Mouse (Mus musculus): ENCODE results near the gene Nrxn3.
A peak's percentile ranks its signal among the peaks of the same experiment; 100 is the strongest.

The Nrxn3 gene

GRCm38 (mm10) chr12:89513759-89514158, 791.1 kb downstream of the Nrxn3 start:
- peak; percentile 73 to 77 for DNase-seq (ENCODE audit: low spot score in 2 of 2)

DNA sequence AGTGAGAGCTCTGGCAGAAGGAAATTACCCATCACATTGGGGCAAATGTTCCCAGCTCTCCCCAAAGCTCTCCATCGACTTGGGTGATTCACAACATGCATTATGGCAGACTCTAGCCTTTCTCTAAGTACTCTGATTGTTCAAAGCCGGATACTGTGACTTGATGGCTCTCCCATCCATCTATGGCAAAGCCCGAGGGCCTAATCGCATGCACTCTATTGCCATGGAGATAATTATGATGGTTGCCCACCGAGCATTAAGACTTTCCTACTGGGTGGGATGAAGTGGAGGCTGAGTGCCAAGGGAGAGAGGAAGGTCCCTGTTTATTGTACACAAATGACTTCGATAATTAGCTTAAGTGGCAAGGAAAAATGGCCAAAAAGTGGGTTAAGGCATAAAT, 793.4 kb downstream of the Nrxn3 start:
- DNase-seq (ENCODE audit: low spot score in 2 of 2) = no peak

DNA sequence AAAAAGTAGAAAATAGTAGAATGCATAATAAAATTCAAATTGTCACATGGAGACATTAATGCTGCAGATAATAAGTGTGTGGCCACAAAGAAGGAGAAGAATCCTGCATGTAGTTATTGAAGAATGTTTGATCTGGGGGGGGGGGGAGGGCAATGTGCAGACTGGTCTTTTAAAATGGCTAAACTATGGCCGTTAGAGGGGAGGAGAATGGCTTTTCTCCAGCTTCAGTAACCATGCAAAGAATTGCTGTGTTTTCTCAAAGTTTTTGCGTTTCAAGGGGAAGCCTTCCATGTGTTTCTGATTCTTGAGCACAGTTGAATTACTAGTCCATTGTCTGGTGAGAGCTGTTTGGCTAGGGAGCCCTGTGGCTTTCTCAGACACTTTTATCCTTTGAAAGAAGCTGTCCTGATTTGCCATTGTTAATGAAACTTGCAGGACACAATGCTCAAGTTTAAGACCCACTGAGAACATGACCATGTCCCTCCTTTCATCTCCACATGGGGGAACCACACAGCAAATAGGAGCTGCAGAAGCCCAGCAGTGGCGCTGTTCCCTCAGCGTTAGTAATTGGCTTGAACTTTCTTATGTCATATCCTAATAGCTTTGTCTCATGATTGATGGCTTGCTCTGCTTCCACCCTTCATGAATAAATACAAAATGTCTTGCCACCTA, 808.1 kb downstream of the Nrxn3 start:
- DNase-seq (ENCODE audit: low spot score in 2 of 2) = no peak

GRCm38 (mm10) chr12:89551291-89551690, 828.6 kb downstream of the Nrxn3 start:
- peak; percentile 22 to 24 for DNase-seq (ENCODE audit: low spot score in 2 of 2)

GRCm38 (mm10) chr12:89553223-89553880, 830.7 kb downstream of the Nrxn3 start:
- no peak for DNase-seq (ENCODE audit: low spot score in 2 of 2)

DNA sequence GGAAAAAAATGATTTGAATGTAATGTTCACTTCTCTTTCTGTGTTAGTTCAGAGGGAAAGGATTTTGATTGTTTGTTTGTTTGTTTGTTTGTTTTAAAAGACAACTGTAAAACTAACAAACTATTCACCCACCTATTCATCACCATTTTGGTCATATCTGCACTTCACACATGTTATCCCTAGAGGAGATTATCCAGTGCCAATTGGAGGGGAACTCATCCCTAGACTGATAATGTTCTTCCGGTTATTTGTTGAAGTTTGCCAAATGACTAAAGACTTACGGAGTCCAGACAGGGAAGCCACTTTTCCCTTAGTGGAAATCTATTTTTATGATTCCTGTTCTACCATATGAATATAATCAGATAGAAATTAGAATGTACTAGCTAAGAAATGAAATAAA, 831.5 kb downstream of the Nrxn3 start:
- no peak for DNase-seq (ENCODE audit: low spot score in 2 of 2)

GRCm38 (mm10) chr12:89554740-89555430, 832.2 kb downstream of the Nrxn3 start:
- peak; percentile 39 to 44 for DNase-seq (ENCODE audit: low spot score in 2 of 2)

- DNase-seq (ENCODE audit: low spot score in 2 of 2) = no peak
Observed at GRCm38 (mm10) chr12:89558921-89559320, 836.2 kb downstream of the Nrxn3 start.

- DNase-seq (ENCODE audit: low spot score in 2 of 2) = no peak
Observed at GRCm38 (mm10) chr12:89561989-89562565, 839.4 kb downstream of the Nrxn3 start.

DNA sequence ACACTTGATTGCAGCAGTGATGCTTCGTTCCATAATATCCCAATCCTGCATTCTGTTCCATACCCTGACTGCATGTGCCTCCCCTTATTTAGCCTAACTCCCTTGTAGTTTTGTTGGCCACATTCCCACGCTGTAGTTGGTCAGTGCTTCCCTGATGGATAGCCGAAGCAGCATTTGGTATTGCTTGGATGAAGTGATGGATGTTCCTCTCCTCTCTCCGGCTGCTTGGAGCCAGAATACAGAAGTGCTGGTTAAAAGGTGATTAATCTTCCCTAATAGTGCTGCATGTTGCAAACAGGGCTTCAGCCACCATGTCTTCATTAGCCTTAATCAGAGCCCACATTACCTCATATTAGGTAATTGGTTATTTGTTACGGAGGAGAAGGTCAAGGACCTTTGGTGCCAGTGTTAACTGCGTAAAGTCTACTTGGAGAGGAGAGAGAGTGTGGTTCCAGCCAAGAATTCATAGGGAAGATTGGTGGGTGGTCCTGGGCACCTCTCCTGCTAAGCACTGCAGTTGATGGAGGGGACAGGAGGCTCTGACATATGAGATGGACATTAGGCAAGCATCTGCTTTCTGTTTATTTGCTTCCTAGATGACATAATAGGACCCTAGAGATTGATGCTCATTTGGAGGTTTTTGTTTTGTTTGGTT, 846.2 kb downstream of the Nrxn3 start:
- DNase-seq (ENCODE audit: low spot score in 2 of 2) = no peak

DNA sequence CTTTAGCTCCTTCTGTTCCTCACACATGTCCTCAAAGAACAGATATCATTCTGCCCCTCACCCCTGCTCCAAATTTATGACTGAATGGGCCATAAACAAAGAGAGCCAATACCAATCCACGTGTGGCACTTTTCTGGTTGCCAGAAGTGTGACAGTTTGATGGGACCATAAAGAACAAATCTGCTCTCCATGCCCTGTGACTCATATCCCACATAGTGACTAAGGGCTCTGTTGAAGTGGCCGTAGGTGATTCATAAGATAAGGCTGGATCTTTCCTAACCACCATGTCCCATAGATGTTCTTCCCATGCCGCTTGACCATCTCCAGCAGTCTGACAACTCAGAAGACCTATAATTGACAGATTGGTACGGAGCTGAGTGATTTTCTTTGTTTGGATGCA, 869.8 kb downstream of the Nrxn3 start:
- DNase-seq (ENCODE audit: low spot score in 2 of 2) = no peak

GRCm38 (mm10) chr12:89613670-89614069, 891.0 kb downstream of the Nrxn3 start:
- DNase-seq (ENCODE audit: low spot score in 2 of 2) = no peak

DNA sequence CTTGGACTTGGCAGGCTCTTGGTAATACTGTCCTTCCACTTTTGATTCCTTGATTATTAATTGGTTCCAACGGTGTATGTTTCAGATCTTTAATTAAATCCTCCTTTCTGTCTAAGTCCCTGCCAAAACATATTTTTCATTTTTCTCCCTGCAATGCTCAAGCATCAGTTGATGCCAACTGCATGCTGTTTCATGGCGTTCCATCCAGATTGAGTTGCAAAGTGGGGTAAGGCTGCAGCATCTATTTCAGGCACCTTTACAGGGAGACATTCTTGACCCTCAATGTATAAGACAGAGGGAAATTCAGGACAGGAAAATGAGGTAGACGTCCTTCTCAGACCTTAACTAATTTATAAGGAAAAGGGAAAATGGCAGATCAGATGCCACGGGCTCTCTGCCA, 903.1 kb downstream of the Nrxn3 start:
- no peak for DNase-seq (ENCODE audit: low spot score in 2 of 2)

DNA sequence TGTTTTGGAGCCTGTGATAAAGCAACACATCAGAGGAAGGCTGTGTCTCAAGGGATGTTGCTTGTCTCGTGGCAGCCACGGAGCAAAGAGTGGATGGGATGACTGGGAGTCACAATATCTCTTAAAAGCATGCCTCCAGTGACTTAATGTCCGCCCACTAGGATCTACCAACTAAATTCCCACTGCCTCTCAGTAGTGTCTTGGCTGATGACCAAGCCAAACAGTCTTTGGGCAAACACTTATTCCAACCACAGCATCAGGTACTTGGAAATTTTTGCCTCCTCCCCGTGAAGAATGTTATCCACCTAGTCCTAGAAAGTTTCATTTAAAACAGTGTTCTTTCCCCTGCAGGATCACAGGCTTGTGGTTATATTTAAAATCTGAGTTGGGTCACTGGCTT, 917.4 kb downstream of the Nrxn3 start:
- no peak for DNase-seq (ENCODE audit: low spot score in 2 of 2)

GRCm38 (mm10) chr12:89641460-89641859, 918.8 kb downstream of the Nrxn3 start:
- no peak for DNase-seq (ENCODE audit: low spot score in 2 of 2)

DNA sequence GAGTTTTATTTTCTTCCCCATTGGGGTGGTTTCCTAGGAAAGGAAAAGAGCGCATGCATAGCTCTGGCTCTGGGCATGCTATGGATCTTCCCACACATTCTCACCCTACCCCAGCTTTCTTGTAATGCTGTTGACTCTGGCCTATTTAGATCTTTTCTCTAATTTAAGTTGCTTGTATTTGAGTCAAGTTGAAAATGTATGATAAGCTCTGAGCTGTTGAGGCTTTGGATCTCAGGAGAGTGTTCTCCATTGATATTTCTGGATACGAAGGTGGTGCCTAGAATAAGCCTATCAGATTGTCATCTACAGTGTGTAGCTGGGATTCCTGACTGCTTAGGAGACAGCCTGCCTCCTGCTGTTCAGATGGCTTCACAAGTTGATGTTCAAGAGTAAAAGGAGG, 930.5 kb downstream of the Nrxn3 start:
- DNase-seq (ENCODE audit: low spot score in 2 of 2) = peak; percentile 21 to 23

DNA sequence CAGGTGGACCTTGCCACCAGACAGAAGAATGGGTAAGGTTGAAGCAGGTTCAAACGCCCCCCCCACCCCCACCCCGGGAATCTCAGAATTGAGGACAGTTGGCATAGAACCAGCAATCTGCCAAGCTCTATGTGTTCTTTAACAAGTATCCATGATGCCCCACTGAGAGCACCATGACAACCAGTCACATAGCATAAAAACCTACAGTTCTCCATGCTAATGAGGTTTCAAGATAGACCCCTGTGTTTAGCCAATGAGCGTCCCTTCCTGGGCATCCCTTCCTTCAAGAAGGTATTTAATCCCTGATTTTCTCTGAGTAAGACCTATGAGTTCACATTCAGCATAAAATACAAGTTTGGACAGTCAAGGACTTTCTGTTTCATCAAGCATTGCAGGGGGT, 938.5 kb downstream of the Nrxn3 start:
- no peak for DNase-seq (ENCODE audit: low spot score in 2 of 2)

DNA sequence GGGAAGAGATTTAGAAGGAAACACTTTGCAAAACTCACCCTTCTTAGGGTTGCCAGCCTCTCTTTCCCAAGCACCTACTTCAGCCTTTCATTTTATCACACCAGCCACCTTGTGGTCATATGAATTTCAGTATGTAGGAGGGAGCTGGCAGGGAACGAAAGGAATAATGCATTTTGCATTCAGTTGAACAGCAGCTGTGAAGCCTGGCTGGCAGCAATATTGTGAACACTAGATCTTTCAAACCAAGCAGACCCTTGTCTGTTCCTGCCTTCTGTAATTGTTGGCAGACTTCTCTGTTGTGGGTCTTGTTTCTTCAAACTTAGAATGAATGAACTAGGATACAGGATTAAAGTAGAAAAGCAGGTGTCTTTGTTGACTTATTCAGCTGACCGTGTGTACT, 946.2 kb downstream of the Nrxn3 start:
- peak; percentile 24 to 29 for DNase-seq (ENCODE audit: low spot score in 2 of 2)

DNA sequence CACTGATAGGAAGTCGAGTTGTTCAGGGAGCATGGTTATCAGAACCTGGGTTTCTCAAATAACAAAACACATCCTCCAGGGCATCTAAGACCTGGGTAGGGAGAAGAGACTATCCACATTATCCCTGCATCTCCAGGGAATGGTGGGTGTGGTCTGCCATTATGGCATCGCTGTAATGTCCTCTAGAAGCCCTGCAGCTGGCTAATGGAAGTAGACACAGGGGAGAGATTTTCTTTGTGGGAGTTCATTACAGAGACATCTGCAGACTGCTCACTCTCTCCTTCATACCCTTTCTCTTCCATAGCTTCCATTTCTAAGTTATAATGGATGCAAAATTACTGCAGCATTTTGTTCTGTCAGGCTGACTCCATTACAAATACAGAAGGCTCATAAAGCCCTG, 950.1 kb downstream of the Nrxn3 start:
- DNase-seq (ENCODE audit: low spot score in 2 of 2) = no peak

GRCm38 (mm10) chr12:89685633-89686032, 963.0 kb downstream of the Nrxn3 start:
- peak in 1 of 2 experiments; percentile 17 for DNase-seq (ENCODE audit: low spot score in 2 of 2)

GRCm38 (mm10) chr12:89689086-89689485, 966.4 kb downstream of the Nrxn3 start:
- peak; percentile 70 to 77 for DNase-seq (ENCODE audit: low spot score in 2 of 2)

- peak; percentile 31 to 42 for DNase-seq (ENCODE audit: low spot score in 2 of 2)
Observed at GRCm38 (mm10) chr12:89699469-89699868, 976.8 kb downstream of the Nrxn3 start.
